Mouse (Mus musculus) heart, adult 2 months (tissue): ENCODE results near the gene Afp. TPM values are rescaled to one million over a fixed set of nuclear protein-coding genes. Genes with fewer than 3 reads are reported as not detected.

Source experiments
- DNase-seq, 2 experiments: peaks; one replicate each; pipeline ENCODE4 v3.0.0; 2021
- H3K27ac ChIP-seq: fragments of 200-600 bp; 2 replicates; pipeline ENCODE4 v1.8.1; 2022
- H3K27me3 ChIP-seq: fragments of 200-500 bp; 2 replicates; pipeline ENCODE4 v1.6.1; 2012; ENCODE audit warnings: mild to moderate bottlenecking, low read length, inconsistent platforms, mixed read lengths; ENCODE audit not compliant: control insufficient read depth, insufficient read depth
- H3K36me3 ChIP-seq: fragments of 200-500 bp; 2 replicates; pipeline ENCODE4 v1.6.1; 2012; ENCODE audit warnings: low read length, inconsistent platforms; ENCODE audit not compliant: control insufficient read depth, insufficient read depth
- H3K4me1 ChIP-seq: fragments of 200-500 bp; 2 replicates; pipeline ENCODE4 v1.6.1; 2011; ENCODE audit warnings: low read length; ENCODE audit not compliant: control insufficient read depth, insufficient read depth
- H3K4me3 ChIP-seq: fragments of 200-600 bp; 2 replicates; pipeline ENCODE4 v1.8.1; 2022
- H3K79me2 ChIP-seq: fragments of 200-500 bp; replicated peaks from 2 replicates; pipeline ENCODE4 v1.6.1; 2012; ENCODE audit warnings: mild to moderate bottlenecking, inconsistent platforms, low read length, moderate library complexity, mixed read lengths; ENCODE audit not compliant: control insufficient read depth, insufficient read depth
- H3K9ac ChIP-seq: fragments of 200-500 bp; 2 replicates; pipeline ENCODE4 v1.6.1; 2012; ENCODE audit warnings: low read depth, mild to moderate bottlenecking, control low read depth, inconsistent platforms, low read length, mixed read lengths
- CTCF ChIP-seq: fragments of 200-600 bp; IDR thresholded peaks from 2 replicates; pipeline ENCODE4 v1.8.1; 2022; ENCODE audit warnings: antibody characterized with exemption, mild to moderate bottlenecking, moderate library complexity
- EP300 ChIP-seq: fragments of 200-500 bp; IDR thresholded peaks from 2 replicates; pipeline ENCODE4 v1.6.1; 2011; ENCODE audit warnings: low read depth, low read length, control low read depth; ENCODE audit not compliant: insufficient read depth
- POLR2A ChIP-seq: fragments of 200-500 bp; IDR thresholded peaks from 2 replicates; pipeline ENCODE4 v1.6.1; 2011; ENCODE audit warnings: mild to moderate bottlenecking, low read depth, low read length, control low read depth; ENCODE audit not compliant: insufficient read depth
- WGBS: fragments of 180-500 bp; shearing (Covaris S2); methylation state at CpG from one replicate; pipeline ENCODE4 v1.1.7; 2018; 5-methylcytosine and 5-hydroxymethylcytosine counted together
- intact Hi-C: fragments of 180-260 bp; cut with DNase I; formaldehyde crosslinking; loops from one replicate; pipeline ENCODE4 v1.15.1; 2025
- long read RNA-seq: library from polyadenylated mRNA; stranded (forward); transcript quantifications from one replicate; pipeline ENCODE4 v2.0.0, GENCODE M21; 2021
- polyA plus RNA-seq: library from polyadenylated mRNA; depleted of rRNA; stranded (reverse); fragments of >200 nt; gene quantifications from 2 replicates; pipeline ENCODE4 v1.2.3, GENCODE M21; 2012; rRNA removed
- total RNA-seq, 2 experiments: library from RNA; stranded (reverse); gene quantifications; 2 replicates each; pipeline ENCODE4 v1.2.3; 2021

Afp gene
- total RNA-seq (not detected), polyA plus RNA-seq (not detected in 2 replicates)
- long read RNA-seq, result 0 reads

DNA sequence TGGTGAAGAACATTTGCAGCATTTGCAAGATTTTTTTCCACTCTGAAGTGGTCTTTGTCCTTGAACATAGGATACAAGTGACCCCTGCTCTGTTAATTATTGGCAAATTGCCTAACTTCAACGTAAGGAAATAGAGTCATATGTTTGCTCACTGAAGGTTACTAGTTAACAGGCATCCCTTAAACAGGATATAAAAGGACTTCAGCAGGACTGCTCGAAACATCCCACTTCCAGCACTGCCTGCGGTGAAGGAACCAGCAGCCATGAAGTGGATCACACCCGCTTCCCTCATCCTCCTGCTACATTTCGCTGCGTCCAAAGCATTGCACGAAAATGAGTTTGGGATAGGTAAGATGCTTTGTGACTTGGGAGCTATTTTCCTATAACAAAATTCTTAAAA lies at the start of gene Afp:
Afp (plus strand) TSS at position 220 of the 400 bp plus-strand sequence.
- Histone ChIP-seq H3K27ac (no peak within 1 kb of the TSS), H3K4me1 (no peaks in the 10 kb centered on the region), H3K4me3 (no peak within 1 kb of the TSS), H3K9ac (no peak within 1 kb of the TSS), H3K36me3 (no peaks in the 10 kb centered on the region), H3K27me3 (no peaks in the 10 kb centered on the region), H3K79me2 (no peaks in the 10 kb centered on the region)
- WGBS, result 76% methylated on average over 7 of the region's 7 CpGs
- no peak for DNase-seq
- intact Hi-C loops, result no loop called here
- no peak for TF ChIP-seq CTCF
- TF ChIP-seq POLR2A, result no peak
- no peak for TF ChIP-seq EP300

DNA sequence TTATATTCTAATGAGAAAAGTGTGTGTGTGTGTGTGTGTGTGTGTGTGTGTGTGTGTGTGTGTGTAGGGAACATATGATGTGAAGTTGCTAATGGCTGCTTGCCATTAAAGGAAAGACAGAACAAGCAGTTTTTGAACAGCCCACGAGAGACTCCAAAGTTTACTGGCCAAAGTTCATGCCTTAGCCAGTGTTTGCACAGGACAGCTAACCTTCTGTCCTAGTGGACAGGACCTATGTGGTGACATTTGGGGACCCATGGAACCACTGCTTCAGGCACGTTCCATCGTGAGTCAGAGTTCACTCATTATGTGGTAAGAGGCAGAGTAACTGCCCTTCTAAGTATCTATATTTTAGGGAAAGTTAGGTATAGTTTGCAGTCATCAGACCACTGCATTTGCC lies 43.0 kb upstream of the Afp start:
- Histone ChIP-seq H3K79me2 (no peaks in the 10 kb centered on the region), H3K36me3 (no peaks in the 10 kb centered on the region), H3K27ac (no peak overlapping the region), H3K4me1 (no peaks in the 10 kb centered on the region), H3K27me3 (no peaks in the 10 kb centered on the region), H3K9ac (no peak overlapping the region), H3K4me3 (no peak overlapping the region)
- no peak for TF ChIP-seq POLR2A
- TF ChIP-seq EP300, result no peak
- TF ChIP-seq CTCF, result no peak
- intact Hi-C loops, result no loop called here
- DNase-seq, result no peak
- 67% methylated on average over 3 of the region's 3 CpGs for WGBS

DNA sequence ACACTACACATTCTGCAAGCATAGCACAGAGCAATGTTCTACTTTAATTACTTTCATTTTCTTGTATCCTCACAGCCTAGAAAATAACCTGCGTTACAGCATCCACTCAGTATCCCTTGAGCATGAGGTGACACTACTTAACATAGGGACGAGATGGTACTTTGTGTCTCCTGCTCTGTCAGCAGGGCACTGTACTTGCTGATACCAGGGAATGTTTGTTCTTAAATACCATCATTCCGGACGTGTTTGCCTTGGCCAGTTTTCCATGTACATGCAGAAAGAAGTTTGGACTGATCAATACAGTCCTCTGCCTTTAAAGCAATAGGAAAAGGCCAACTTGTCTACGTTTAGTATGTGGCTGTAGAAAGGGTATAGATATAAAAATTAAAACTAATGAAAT lies 40.6 kb upstream of the Afp start:
- intact Hi-C loops, result no loop called here

DNA sequence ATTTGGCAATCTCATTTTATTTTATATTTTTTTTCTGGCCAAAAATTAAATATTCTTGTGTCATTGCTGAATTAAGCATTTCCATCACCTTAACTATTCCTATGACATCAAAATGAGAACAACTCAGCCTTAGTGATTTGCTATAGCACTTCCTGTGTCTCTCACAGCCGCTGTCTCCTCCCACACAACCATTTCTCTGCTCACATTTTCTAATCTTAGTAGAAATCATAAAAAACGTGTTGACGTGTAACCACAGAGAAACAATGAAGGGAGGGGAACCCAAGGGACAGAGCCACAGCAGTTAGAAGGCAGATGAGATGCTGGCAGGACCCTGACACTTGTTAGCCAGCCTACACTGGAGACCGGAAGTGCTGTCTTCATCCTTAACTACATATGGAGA lies 37.8 kb upstream of the Afp start:
- intact Hi-C loops, result no loop called here
- H3K9ac ChIP-seq, result no peak overlapping the region
- 31% methylated on average over 4 of the region's 4 CpGs for WGBS
- H3K79me2 ChIP-seq, result no peaks in the 10 kb centered on the region
- no peaks in the 10 kb centered on the region for H3K27me3 ChIP-seq
- no peak for TF ChIP-seq EP300
- no peak for TF ChIP-seq CTCF
- TF ChIP-seq POLR2A, result no peak
- no peaks in the 10 kb centered on the region for H3K36me3 ChIP-seq
- no peak overlapping the region for H3K27ac ChIP-seq
- DNase-seq, result no peak
- no peak overlapping the region for H3K4me3 ChIP-seq
- H3K4me1 ChIP-seq, result no peaks in the 10 kb centered on the region

More for the DNA sequence above, 40.6 kb upstream of the Afp start:
- no peaks in the 10 kb centered on the region for H3K4me1 ChIP-seq
- no peak for DNase-seq
- no peak overlapping the region for H3K27ac ChIP-seq
- no peaks in the 10 kb centered on the region for H3K79me2 ChIP-seq
- H3K27me3 ChIP-seq, result no peaks in the 10 kb centered on the region
- H3K9ac ChIP-seq, result no peak overlapping the region
- H3K4me3 ChIP-seq, result no peak overlapping the region
- no peaks in the 10 kb centered on the region for H3K36me3 ChIP-seq
- WGBS, result 63% methylated on average over 5 of the region's 5 CpGs
- no peak for TF ChIP-seq CTCF
- TF ChIP-seq EP300, result no peak
- TF ChIP-seq POLR2A, result no peak

DNA sequence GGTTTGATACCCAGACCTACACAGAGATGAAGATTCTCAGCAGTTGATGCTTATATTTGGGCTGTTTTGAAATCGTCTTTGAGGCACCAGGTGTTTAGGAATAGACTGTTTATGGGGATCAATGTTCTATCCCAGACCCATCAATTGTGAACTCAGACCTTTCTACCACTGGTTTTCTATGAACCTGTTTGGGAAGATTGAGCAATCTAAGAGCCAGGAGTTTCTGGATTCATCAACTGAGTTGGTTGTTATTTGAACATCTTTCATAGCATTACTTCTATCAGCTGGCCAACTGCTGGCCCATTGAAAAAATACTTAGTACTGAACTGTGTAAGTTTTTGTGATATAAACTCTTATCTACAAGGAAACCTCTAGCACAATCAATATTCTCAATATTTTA lies 33.3 kb upstream of the Afp start:
- Histone ChIP-seq H3K27ac (no peak overlapping the region), H3K36me3 (no peaks in the 10 kb centered on the region), H3K4me1 (no peaks in the 10 kb centered on the region), H3K79me2 (no peaks in the 10 kb centered on the region), H3K4me3 (no peak overlapping the region), H3K9ac (no peak overlapping the region), H3K27me3 (no peaks in the 10 kb centered on the region)
- no peak for DNase-seq
- intact Hi-C loops, result no loop called here
- no peak for TF ChIP-seq EP300
- TF ChIP-seq CTCF, result no peak
- no peak for TF ChIP-seq POLR2A
- WGBS, result 53% methylated on average over 1 of the region's 1 CpGs

DNA sequence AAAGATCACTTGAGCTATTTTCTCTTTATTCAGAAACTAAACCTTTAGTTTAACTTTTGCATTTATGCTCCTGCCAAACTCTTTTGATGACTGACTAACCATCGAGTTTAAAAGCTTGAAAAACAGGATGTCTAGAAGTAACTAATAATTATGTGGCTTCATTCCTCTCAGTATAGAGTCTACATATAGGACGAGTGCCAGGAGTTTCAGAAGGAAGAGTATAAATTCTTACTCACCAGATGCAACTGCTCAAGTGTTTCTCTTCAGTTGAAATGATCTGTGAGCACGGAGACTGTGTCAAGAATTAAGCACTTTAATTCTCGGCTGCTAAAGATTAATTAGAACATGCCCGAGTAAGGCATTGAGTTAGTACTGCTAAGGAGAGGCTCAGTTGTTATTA lies 31.8 kb upstream of the Afp start:
- no peak for TF ChIP-seq CTCF
- TF ChIP-seq POLR2A, result no peak
- TF ChIP-seq EP300, result no peak
- Histone ChIP-seq H3K4me1 (no peaks in the 10 kb centered on the region), H3K27ac (no peak overlapping the region), H3K27me3 (no peaks in the 10 kb centered on the region), H3K4me3 (no peak overlapping the region), H3K36me3 (no peaks in the 10 kb centered on the region), H3K9ac (no peak overlapping the region), H3K79me2 (no peaks in the 10 kb centered on the region)
- 56% methylated on average over 5 of the region's 5 CpGs for WGBS
- DNase-seq, result no peak
- intact Hi-C loops, result no loop called here
